Mouse (Mus musculus) midbrain, postnatal 0 days (tissue): ENCODE results near the gene Snx22. TPM values are rescaled to one million over a fixed set of nuclear protein-coding genes. Genes with fewer than 3 reads are reported as not detected.

Source experiments
- ATAC-seq: fragments of 200-750 bp; cut with Nextera tagmentation; 2 replicates; pipeline ENCODE4 v1.8.0; 2017; ENCODE audit warnings: moderate number of reproducible peaks, mild to moderate bottlenecking, moderate TSS enrichment, moderate library complexity; ENCODE audit not compliant: low FRiP score
- DNase-seq: peaks from one replicate; pipeline ENCODE4 v3.0.0-alpha.2; 2015; ENCODE audit warnings: low spot score
- H3K27ac ChIP-seq: fragments of 300-500 bp; sonication (generic); 2 replicates; pipeline ENCODE4 v1.5.1; 2014; ENCODE audit warnings: low read depth, mild to moderate bottlenecking, low read length, mixed read lengths
- H3K27me3 ChIP-seq: fragments of 300-500 bp; sonication (generic); 2 replicates; pipeline ENCODE4 v1.6.1; 2014; ENCODE audit warnings: low read length, control low read depth, mixed read lengths; ENCODE audit not compliant: insufficient read depth
- H3K36me3 ChIP-seq: fragments of 300-500 bp; sonication (generic); 2 replicates; pipeline ENCODE4 v1.6.1; 2014; ENCODE audit warnings: low read length, control low read depth, mixed read lengths; ENCODE audit not compliant: insufficient read depth
- H3K4me1 ChIP-seq: fragments of 300-500 bp; sonication (generic); 2 replicates; pipeline ENCODE4 v1.6.1; 2014; ENCODE audit warnings: mild to moderate bottlenecking, control low read depth, antibody characterized with exemption, low read length, mixed read lengths; ENCODE audit not compliant: insufficient read depth
- H3K4me2 ChIP-seq: fragments of 300-500 bp; sonication (generic); 2 replicates; pipeline ENCODE4 v1.6.1; 2014; ENCODE audit warnings: low read depth, mild to moderate bottlenecking, low read length, mixed read lengths; ENCODE audit not compliant: poor library complexity, severe bottlenecking
- H3K4me3 ChIP-seq: fragments of 300-500 bp; sonication (generic); 2 replicates; pipeline ENCODE4 v1.5.1; 2014; ENCODE audit warnings: low read depth, mild to moderate bottlenecking, low read length, moderate library complexity
- H3K9ac ChIP-seq: fragments of 300-500 bp; sonication (generic); replicated peaks from 2 replicates; pipeline ENCODE4 v1.6.1; 2014; ENCODE audit warnings: mild to moderate bottlenecking, low read length, moderate library complexity, mixed read lengths; ENCODE audit not compliant: poor library complexity, severe bottlenecking
- H3K9me3 ChIP-seq: fragments of 300-500 bp; sonication (generic); 2 replicates; pipeline ENCODE4 v1.6.1; 2016; ENCODE audit warnings: low read length, control low read depth
- CTCF ChIP-seq: IDR thresholded peaks from 2 replicates; pipeline ENCODE4 v1.5.1; 2016; ENCODE audit warnings: antibody characterized with exemption, mild to moderate bottlenecking
- polyA plus RNA-seq: library from polyadenylated mRNA; unstranded; fragments of >200 nt; fragmentation: Nextera tagmentation; extraction: Ambion mirVana; gene quantifications from 2 replicates; pipeline ENCODE4 v1.2.1, GENCODE M21; 2015
- total RNA-seq: library from RNA; depleted of rRNA; stranded (reverse); fragments of >200 nt; gene quantifications from 2 replicates; pipeline ENCODE4 v1.2.3, GENCODE M21; 2014; rRNA removed

The Snx22 gene
- total and polyA plus RNA-seq, 2 experiments from 2014 or later = 6.7 to 11.1 TPM

GRCm38 (mm10) chr9:66020601-66021000 is 48.9 kb downstream of the Snx22 start:
- no peak for ATAC-seq
- H3K27ac ChIP-seq = no peak overlapping the region
- H3K4me1 ChIP-seq = no peaks in the 10 kb centered on the region
- 0 out of 2 replicates have a peak, but pooled peaks cover 3% of the 10 kb centered on the region for H3K36me3 ChIP-seq
- no peak overlapping the region for H3K9ac ChIP-seq
- H3K27me3 ChIP-seq = no peaks in the 10 kb centered on the region
- TF ChIP-seq CTCF = no peak
- no peak overlapping the region for H3K4me2 ChIP-seq
- H3K9me3 ChIP-seq = no peaks in the 10 kb centered on the region
- no peak for DNase-seq
- H3K4me3 ChIP-seq = no peak overlapping the region

Other genes starting within 250 kb of the Snx22 start
- 11.2 and 11.8 TPM in 2 replicates for gene Zfp609, start 242.2 kb downstream of the Snx22 start, total RNA-seq
- 4.5 and 5.4 TPM in 2 replicates for gene Zfp609, start 242.2 kb downstream of the Snx22 start, polyA plus RNA-seq
- 6.3 and 9.4 TPM in 2 replicates for gene Pclaf, start 179.5 kb downstream of the Snx22 start, total RNA-seq
- gene Pclaf, start 179.5 kb downstream of the Snx22 start, polyA plus RNA-seq = 6.7 and 8.2 TPM in 2 replicates
- gene Trip4, start 160.9 kb downstream of the Snx22 start, total RNA-seq = 29.8 and 32.1 TPM in 2 replicates
- gene Trip4, start 160.9 kb downstream of the Snx22 start, polyA plus RNA-seq = 25.1 and 25.6 TPM in 2 replicates
- gene Csnk1g1, start 160.8 kb downstream of the Snx22 start, total RNA-seq = 25.7 and 28.6 TPM in 2 replicates
- gene Csnk1g1, start 160.8 kb downstream of the Snx22 start, polyA plus RNA-seq = 14.2 and 17.4 TPM in 2 replicates
- 209 and 255 TPM in 2 replicates for gene Ppib, start 9.5 kb downstream of the Snx22 start, total RNA-seq
- gene Ppib, start 9.5 kb downstream of the Snx22 start, polyA plus RNA-seq = 339 and 341 TPM in 2 replicates
- 42.3 and 47.1 TPM in 2 replicates for gene Snx1, start 56.9 kb upstream of the Snx22 start, total RNA-seq
- gene Snx1, start 56.9 kb upstream of the Snx22 start, polyA plus RNA-seq = 38.1 and 44.0 TPM in 2 replicates
- 27.5 and 28.2 TPM in 2 replicates for gene Ciao2a, start 56.9 kb upstream of the Snx22 start, total RNA-seq
- 62.1 and 65.7 TPM in 2 replicates for gene Ciao2a, start 56.9 kb upstream of the Snx22 start, polyA plus RNA-seq
- 0.14 and 1.1 TPM in 2 replicates for gene Dapk2, start 88.5 kb upstream of the Snx22 start, total RNA-seq
- 0.43 and 0.58 TPM in 2 replicates for gene Dapk2, start 88.5 kb upstream of the Snx22 start, polyA plus RNA-seq